Mouse (Mus musculus) kidney, postnatal 25 days (tissue): Measurements from ENCODE around the gene Hacd2.

Experiments used
- DNase-seq, 2 experiments: peaks; one replicate each; pipeline ENCODE4 v3.0.0; 2021; ENCODE audit warnings: mixed read lengths in 2 of 2

The Hacd2 gene

GRCm38 (mm10) chr16:35007361-35007760 is 14.9 kb upstream of the Hacd2 start:
- no peak for DNase-seq

- DNase-seq: no peak
Measured at GRCm38 (mm10) chr16:35008447-35008846, 13.8 kb upstream of the Hacd2 start.

- no peak for DNase-seq
Measured at GRCm38 (mm10) chr16:35013501-35013900, 8.7 kb upstream of the Hacd2 start.

- DNase-seq: no peak
Measured at GRCm38 (mm10) chr16:35016491-35016890, 5.7 kb upstream of the Hacd2 start.

- DNase-seq: no peak
Measured at GRCm38 (mm10) chr16:35018470-35018974, 3.7 kb upstream of the Hacd2 start.

GRCm38 (mm10) chr16:35021903-35022241 is 356 bp upstream of the Hacd2 start:
- no peak for DNase-seq

GRCm38 (mm10) chr16:35023138-35023735 is 1.0 kb downstream of the Hacd2 start:
- no peak for DNase-seq

GRCm38 (mm10) chr16:35024300-35024699 is 2.1 kb downstream of the Hacd2 start:
- no peak for DNase-seq

- DNase-seq: no peak
Measured at GRCm38 (mm10) chr16:35025347-35025746, 3.1 kb downstream of the Hacd2 start.

- peak; percentile 44 to 57 for DNase-seq
Measured at GRCm38 (mm10) chr16:35033241-35033640, 11.0 kb downstream of the Hacd2 start.

- peak in 1 of 2 experiments; percentile 59 for DNase-seq
Measured at GRCm38 (mm10) chr16:35033809-35034577, 11.8 kb downstream of the Hacd2 start.

- DNase-seq: peak; percentile 34 to 66
Measured at GRCm38 (mm10) chr16:35034971-35035370, 12.7 kb downstream of the Hacd2 start.

GRCm38 (mm10) chr16:35036754-35037153 is 14.5 kb downstream of the Hacd2 start:
- DNase-seq: no peak

- DNase-seq: no peak
Measured at GRCm38 (mm10) chr16:35038343-35039057, 16.3 kb downstream of the Hacd2 start.

GRCm38 (mm10) chr16:35040154-35040553 is 17.9 kb downstream of the Hacd2 start:
- peak; percentile 37 to 53 for DNase-seq

- peak; percentile 47 to 59 for DNase-seq
Measured at GRCm38 (mm10) chr16:35041001-35041400, 18.8 kb downstream of the Hacd2 start.

- DNase-seq: no peak
Measured at GRCm38 (mm10) chr16:35046081-35046775, 24.0 kb downstream of the Hacd2 start.

- no peak for DNase-seq
Measured at GRCm38 (mm10) chr16:35047272-35047969, 25.2 kb downstream of the Hacd2 start.

GRCm38 (mm10) chr16:35051066-35051465 is 28.8 kb downstream of the Hacd2 start:
- DNase-seq: peak in 1 of 2 experiments; percentile 52

GRCm38 (mm10) chr16:35052191-35052590 is 30.0 kb downstream of the Hacd2 start:
- no peak for DNase-seq

- DNase-seq: no peak
Measured at GRCm38 (mm10) chr16:35054432-35055193, 32.4 kb downstream of the Hacd2 start.

- DNase-seq: no peak
Measured at GRCm38 (mm10) chr16:35055194-35055506, 32.9 kb downstream of the Hacd2 start.
